Mouse (Mus musculus): ENCODE results near the gene Thoc6. TPM values are rescaled to one million over a fixed set of nuclear protein-coding genes. Genes with fewer than 3 reads are reported as not detected.
A peak's percentile ranks its signal among the peaks of the same experiment; 100 is the strongest.

Thoc6 gene
- total RNA-seq, 2 experiments from 2014 or later = 24.8 to 28.8 TPM

- peak; percentile 90 for DNase-seq
These were observed 3.6 kb upstream of the Thoc6 start, which contains the start of gene Tnfrsf12a for GRCm38 (mm10) chr17:23677236-23677679. Gene Tnfrsf12a (minus strand): TSS chr17:23677468.

- DNase-seq = peak; percentile 86
These were observed 2.9 kb upstream of the Thoc6 start for GRCm38 (mm10) chr17:23676473-23677031.

GRCm38 (mm10) chr17:23675564-23676281 lies 2.0 kb upstream of the Thoc6 start:
- DNase-seq = peak; percentile 69

- DNase-seq = peak; percentile 78
These were observed 1.4 kb upstream of the Thoc6 start for GRCm38 (mm10) chr17:23675127-23675526.

- DNase-seq = peak; percentile 66
These were observed 730 bp upstream of the Thoc6 start for GRCm38 (mm10) chr17:23674271-23674952.

- DNase-seq = no peak
These were observed 921 bp downstream of the Thoc6 start for GRCm38 (mm10) chr17:23672761-23673160.

- DNase-seq = no peak
These were observed 2.2 kb downstream of the Thoc6 start for GRCm38 (mm10) chr17:23671519-23671918.

GRCm38 (mm10) chr17:23670516-23671074 lies 3.1 kb downstream of the Thoc6 start:
- DNase-seq = no peak

- no peak for DNase-seq
These were observed 8.2 kb downstream of the Thoc6 start for GRCm38 (mm10) chr17:23665511-23665910.

GRCm38 (mm10) chr17:23664556-23665021 lies 9.1 kb downstream of the Thoc6 start:
- no peak for DNase-seq

GRCm38 (mm10) chr17:23661526-23661925 lies 12.2 kb downstream of the Thoc6 start:
- peak; percentile 42 for DNase-seq

- DNase-seq = no peak
These were observed 12.8 kb downstream of the Thoc6 start for GRCm38 (mm10) chr17:23660876-23661200.

GRCm38 (mm10) chr17:23660117-23660875 lies 13.4 kb downstream of the Thoc6 start, which contains the start of gene Bicdl2:
Gene Bicdl2 (plus strand): TSS chr17:23660506.
- DNase-seq = peak; percentile 49

GRCm38 (mm10) chr17:23658450-23658849 lies 15.2 kb downstream of the Thoc6 start:
- DNase-seq = no peak

GRCm38 (mm10) chr17:23654410-23654809 lies 19.3 kb downstream of the Thoc6 start:
- no peak for DNase-seq

GRCm38 (mm10) chr17:23654001-23654400 lies 19.7 kb downstream of the Thoc6 start:
- DNase-seq = no peak

- no peak for DNase-seq
These were observed 20.4 kb downstream of the Thoc6 start for GRCm38 (mm10) chr17:23653324-23653723.

- no peak for DNase-seq
These were observed 22.3 kb downstream of the Thoc6 start for GRCm38 (mm10) chr17:23651363-23651762.

GRCm38 (mm10) chr17:23645894-23646293 lies 27.8 kb downstream of the Thoc6 start:
- DNase-seq = no peak

GRCm38 (mm10) chr17:23644613-23645495 lies 28.8 kb downstream of the Thoc6 start, which contains the start of gene Mmp25:
Gene Mmp25 (minus strand): TSS chr17:23645277.
- DNase-seq = peak; percentile 43

GRCm38 (mm10) chr17:23631241-23631640 lies 42.4 kb downstream of the Thoc6 start:
- no peak for DNase-seq

All from heart, postnatal 4 days (tissue).